Mouse (Mus musculus): Measurements from ENCODE around the gene Slc43a2. TPM values are rescaled to one million over a fixed set of nuclear protein-coding genes. Genes with fewer than 3 reads are reported as not detected.

Slc43a2 gene
- polyA plus RNA-seq, 1 experiment from 2014 or later: 17.3 TPM

DNA sequence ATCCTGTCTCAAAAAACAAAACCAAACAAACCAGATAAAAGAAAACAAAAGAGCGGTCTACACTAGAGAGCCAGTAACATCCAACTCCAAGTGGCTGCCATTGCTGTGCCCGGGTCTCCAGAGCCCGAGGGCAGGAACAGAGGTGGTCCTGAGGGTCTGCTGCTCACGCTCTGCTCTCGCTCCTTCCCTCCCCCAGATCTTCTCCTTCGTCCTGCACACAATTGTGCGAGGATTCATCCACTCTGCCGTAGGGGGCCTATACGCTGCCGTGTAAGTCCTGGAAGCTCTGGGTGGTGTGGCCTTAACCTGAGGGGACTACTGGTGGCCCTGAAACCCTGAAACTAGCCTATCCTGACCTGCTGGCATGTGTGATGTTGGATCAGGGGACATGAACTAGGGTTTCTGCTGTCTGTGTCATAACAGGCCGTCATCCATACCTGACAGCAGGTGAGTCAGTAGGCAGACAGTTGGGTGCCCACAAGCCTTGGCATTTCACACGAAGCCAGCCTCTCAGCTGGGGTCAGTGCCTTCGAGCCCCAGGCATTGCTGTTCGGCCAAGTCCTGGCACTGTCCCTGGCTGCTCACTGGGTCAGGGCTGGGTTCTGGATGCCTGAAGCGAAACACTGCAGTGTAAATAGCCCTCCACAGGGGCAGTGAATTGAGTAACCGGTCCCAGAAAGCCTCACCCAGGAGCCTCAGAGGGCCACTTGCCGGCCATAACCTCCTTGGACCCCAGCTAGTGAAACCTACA lies 39.1 kb downstream of the Slc43a2 start:
- ATAC-seq: no peak
- peaks cover 20% of the 10 kb centered on the region for H3K4me1 ChIP-seq (replicated peaks)
- no peak overlapping the region for H3K4me3 ChIP-seq (replicated peaks)
- WGBS: 88% methylated on average over 17 of the region's 17 CpGs
- no peaks in the 10 kb centered on the region for H3K9me3 ChIP-seq
- no peaks in the 10 kb centered on the region for H3K27me3 ChIP-seq
- H3K36me3 ChIP-seq: peaks cover 52% of the 10 kb centered on the region
- H3K9ac ChIP-seq (replicated peaks): peak overlapping the region; percentile 29; the same call in 1 of the 2 replicates
- no peak overlapping the region for H3K27ac ChIP-seq
- H3K4me2 ChIP-seq (replicated peaks): no peak overlapping the region

DNA sequence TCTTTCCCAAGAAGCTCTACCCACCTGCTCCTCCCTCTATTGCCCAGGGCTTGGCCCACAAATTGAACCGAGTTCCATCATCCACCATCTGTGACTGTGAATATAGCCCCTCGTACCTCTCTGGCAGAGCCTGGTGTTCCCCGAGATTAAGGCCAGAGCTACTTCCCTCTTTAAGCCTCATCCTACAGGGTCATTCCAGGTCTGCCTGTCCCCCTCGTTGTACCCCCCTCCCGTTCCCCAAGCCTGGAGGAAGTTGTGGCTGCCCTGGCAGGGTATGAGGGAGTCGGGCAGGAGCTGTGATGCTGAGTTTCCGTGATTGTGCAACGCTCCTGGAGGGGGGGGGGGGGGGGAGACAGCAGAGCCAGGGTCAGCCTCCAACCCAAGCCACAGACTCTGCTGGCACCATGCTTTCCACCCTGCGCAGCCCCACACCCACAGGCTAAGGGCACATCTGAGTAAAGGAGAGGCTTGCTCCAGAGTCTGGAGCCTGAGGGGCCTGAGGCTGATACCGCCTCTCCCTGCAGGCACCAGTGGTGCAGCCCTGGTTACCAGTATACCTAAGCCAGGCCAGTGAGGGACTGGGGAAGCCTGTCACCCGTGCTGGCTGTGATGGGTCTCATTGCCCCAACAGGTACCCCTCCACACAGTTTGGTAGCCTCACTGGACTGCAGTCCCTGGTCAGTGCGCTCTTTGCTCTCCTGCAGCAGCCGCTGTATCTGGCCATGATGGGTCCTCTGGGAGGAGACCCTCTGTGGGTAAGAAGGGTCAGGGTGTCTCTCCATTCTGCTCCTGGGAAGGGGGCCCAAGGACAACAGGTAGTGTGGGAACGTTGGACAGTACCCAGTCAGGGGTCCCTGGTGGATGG lies 39.9 kb downstream of the Slc43a2 start:
- 80% methylated on average over 12 of the region's 14 CpGs for WGBS
- H3K27ac ChIP-seq: no peak overlapping the region
- H3K4me1 ChIP-seq (replicated peaks): peaks cover 20% of the 10 kb centered on the region
- H3K9ac ChIP-seq (replicated peaks): peak overlapping the region; percentile 29; the same call in 1 of the 2 replicates
- H3K4me3 ChIP-seq (replicated peaks): no peak overlapping the region
- peaks cover 45% of the 10 kb centered on the region for H3K36me3 ChIP-seq
- H3K9me3 ChIP-seq: no peaks in the 10 kb centered on the region
- ATAC-seq: no peak
- H3K27me3 ChIP-seq: no peaks in the 10 kb centered on the region
- H3K4me2 ChIP-seq (replicated peaks): no peak overlapping the region

DNA sequence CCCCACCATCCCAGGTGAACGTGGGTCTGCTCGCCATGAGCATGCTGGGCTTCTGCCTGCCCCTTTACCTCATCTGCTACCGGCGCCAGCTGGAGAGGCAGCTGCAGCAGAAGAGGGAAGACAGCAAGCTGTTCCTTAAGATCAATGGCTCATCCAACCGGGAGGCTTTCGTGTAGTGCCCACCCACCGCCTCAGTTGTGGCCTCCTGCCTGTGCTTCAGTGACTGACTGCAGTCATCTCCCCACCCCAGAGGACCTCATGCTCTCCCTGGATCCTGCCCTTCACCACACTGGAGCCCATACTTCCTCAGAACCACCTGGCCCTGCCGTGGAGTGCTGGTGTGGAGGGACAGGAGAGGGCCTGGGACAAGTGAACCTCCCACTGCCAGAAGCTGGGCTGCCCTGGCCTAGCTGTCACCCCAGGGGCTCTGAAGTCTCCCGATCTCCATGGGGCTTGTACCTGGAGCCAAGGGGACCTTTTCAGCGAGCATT lies 40.9 kb downstream of the Slc43a2 start:
- Histone ChIP-seq H3K4me3 (replicated peaks) (no peak overlapping the region), H3K27ac (peak overlapping the region; percentile 90), H3K9me3 (no peaks in the 10 kb centered on the region), H3K36me3 (peaks cover 35% of the 10 kb centered on the region), H3K4me1 (replicated peaks) (peaks cover 20% of the 10 kb centered on the region), H3K9ac (replicated peaks) (peak overlapping the region; percentile 50), H3K4me2 (replicated peaks) (no peak overlapping the region), H3K27me3 (no peaks in the 10 kb centered on the region)
- 10% methylated on average over 10 of the region's 10 CpGs for WGBS
- peak; percentile 21; the same call in 1 of the 2 replicates for ATAC-seq

DNA sequence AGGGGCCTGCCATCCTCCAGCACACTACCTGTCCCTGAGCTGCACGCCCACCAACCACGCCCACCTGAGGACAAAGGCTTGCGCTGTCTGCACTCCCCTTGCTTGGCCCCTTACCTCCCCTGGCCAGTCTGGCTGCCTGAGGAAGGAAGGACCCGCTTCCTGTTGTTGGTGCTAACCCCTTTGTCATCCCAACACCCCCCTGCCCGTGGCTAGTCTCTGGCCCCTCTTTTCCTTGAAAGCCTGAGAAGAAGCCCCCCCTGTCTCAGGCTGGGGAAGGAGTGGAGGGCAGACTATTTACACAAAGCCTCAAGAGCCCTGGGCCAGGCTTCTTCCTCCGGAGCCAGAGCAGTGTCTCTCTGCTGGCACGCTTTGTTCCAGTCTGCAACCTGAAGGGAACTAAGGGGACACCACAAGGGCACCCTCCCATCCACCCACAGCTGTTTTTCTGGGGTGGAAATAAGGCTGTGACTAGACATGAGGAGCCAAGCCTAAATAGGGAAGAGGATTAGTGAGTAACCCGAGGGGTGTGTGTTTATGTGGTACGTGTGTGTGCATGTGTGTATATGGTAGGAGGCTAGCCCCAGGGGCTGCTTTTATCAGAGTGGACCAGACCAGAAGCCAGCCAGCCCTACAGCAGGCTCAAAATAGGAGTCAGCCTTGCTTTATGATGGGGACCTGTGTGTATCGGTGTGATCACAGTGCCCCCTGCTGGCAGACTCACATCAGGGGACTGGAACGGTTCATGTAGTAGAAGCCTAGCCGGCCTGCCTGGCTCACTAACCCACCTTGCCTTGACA lies 41.6 kb downstream of the Slc43a2 start:
- no peak overlapping the region for H3K4me3 ChIP-seq (replicated peaks)
- no peaks in the 10 kb centered on the region for H3K9me3 ChIP-seq
- peaks cover 30% of the 10 kb centered on the region for H3K36me3 ChIP-seq
- H3K9ac ChIP-seq (replicated peaks): peak overlapping the region; percentile 50
- ATAC-seq: peak; percentile 94
- no peaks in the 10 kb centered on the region for H3K27me3 ChIP-seq
- H3K4me1 ChIP-seq (replicated peaks): peaks cover 20% of the 10 kb centered on the region
- no peak overlapping the region for H3K4me2 ChIP-seq (replicated peaks)
- 9% methylated on average over 12 of the region's 12 CpGs for WGBS
- H3K27ac ChIP-seq: peak overlapping the region; percentile 90

DNA sequence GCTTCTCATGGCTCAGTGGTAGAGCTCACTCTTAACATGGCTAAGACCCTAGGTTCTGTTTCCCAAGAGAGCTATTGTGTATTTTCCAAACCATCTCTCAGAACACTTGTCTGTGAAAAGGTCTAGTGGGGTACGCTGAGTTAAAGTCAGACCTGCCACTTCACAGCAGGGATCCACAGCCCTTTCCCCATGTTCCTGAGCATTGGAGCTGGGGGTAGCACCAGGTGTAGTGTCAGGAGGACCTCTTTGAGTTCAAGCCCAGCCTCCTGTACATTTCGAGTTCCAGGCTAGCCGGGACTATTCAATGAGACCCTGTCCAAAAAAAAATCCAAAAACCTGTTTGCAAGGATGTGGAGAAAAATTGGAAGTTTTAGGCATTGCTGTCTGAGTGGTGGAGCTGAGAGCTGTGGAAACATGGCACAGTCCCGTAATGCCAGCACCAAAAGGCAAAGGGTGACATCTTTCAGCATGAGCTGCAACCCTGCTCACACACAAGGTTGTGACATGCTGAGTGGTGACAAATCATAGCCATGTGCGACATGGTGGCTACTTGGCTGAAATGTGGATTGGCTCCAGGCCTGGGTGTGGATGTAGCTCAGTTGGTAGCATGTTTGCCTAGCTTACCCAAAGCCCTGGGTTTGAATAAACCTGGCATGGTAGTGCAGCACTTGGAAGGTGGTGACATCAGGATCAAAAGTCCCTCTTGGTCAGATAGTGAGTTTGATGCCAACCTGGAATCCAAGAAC lies 43.1 kb downstream of the Slc43a2 start:
- Histone ChIP-seq H3K27ac (no peak overlapping the region), H3K36me3 (peaks cover 15% of the 10 kb centered on the region), H3K4me3 (replicated peaks) (no peak overlapping the region), H3K9ac (replicated peaks) (no peak overlapping the region), H3K27me3 (no peaks in the 10 kb centered on the region), H3K4me2 (replicated peaks) (no peak overlapping the region), H3K9me3 (no peaks in the 10 kb centered on the region), H3K4me1 (replicated peaks) (peaks cover 20% of the 10 kb centered on the region)
- whole genome bisulfite sequencing: 83% methylated on average over 5 of the region's 5 CpGs
- no peak for ATAC-seq

DNA sequence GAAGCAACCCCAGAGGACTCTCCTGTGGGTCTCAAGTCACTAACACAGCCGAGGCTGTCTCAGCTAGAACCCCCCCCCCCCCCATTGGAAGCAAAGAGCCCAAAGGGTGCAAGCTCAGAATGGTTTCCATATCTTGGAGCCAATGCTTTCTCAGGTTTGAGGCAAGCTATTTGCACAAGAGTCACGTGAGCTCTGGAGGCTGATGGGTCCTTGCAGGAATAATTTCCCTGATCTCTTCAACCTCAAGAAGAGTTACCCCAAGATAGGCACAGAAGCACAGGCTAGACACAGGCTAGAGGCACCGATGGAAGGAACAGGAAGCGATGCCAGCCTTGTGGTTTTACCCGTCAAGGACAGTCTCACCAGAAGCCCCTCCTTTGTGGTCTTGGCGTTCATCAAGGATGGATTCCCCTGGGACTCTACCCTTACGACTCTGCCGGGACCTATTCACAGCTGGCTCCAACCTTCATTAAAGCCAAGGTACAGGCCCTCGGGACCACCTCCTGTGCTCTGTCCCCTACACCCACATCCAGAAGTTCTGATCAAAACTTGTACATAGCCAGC lies 44.1 kb downstream of the Slc43a2 start:
- Histone ChIP-seq H3K4me2 (replicated peaks) (no peak overlapping the region), H3K27ac (no peak overlapping the region), H3K9me3 (no peaks in the 10 kb centered on the region), H3K9ac (replicated peaks) (no peak overlapping the region), H3K4me1 (replicated peaks) (peaks cover 20% of the 10 kb centered on the region), H3K36me3 (peaks cover 4% of the 10 kb centered on the region; the same call in 1 of the 2 replicates), H3K27me3 (no peaks in the 10 kb centered on the region), H3K4me3 (replicated peaks) (no peak overlapping the region)
- 75% methylated on average over 9 of the region's 9 CpGs for WGBS
- no peak for ATAC-seq

DNA sequence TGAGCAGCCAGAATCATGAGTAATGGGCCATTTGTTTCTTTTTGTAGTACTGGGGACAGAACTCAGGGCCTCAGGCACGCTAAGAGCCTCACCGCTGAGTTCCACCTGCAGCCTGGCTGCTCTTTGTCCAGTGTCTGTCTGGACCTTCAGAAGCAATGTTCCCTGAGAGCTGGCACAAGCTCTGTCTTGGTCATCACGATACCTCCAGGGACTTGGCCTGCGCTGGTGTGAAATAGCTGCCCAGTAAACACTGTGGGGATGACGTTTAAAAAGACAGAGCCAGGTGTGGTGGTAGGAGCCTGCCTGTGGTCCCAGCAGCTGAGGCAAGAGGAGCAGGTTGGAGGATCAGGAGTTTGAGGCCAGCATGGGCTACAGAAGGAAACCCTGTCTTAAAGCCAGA lies 47.1 kb downstream of the Slc43a2 start:
- Histone ChIP-seq H3K4me2 (replicated peaks) (no peak overlapping the region), H3K36me3 (no peaks in the 10 kb centered on the region), H3K9me3 (no peaks in the 10 kb centered on the region), H3K4me1 (replicated peaks) (no peaks in the 10 kb centered on the region), H3K27ac (no peak overlapping the region), H3K9ac (replicated peaks) (no peak overlapping the region), H3K4me3 (replicated peaks) (no peak overlapping the region), H3K27me3 (no peaks in the 10 kb centered on the region)
- 85% methylated on average over 5 of the region's 5 CpGs for WGBS
- ATAC-seq: no peak

DNA sequence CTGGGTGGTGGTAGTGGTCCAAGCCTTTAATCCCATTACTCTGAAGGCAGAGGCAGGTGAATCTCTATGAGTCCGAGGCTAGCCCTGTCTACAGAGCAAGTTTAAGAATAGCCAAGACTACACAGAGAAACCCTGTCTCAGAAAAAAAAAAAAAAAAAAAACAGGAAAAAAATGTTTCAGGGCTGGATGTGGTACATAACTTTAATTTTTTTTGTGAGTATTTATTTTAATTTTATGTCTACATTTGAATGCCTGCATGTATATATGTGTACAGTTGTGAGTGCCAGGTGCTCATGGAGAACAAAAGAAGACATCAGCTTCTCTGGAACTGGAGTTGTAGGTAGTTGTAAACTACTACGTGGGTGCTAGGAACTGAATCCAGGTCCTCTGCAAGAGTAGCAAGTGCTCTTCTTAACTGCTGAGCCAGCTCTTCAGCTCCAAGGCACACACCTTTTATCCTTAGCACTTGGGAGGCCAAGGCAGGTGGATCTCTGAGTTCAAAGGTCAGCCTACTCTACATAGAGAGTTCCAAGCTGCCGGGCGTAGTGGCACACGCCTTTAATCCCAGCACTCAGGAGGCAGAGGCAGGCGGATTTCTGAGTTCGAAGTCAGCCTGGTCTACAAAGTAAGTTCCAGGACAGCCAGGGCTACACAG lies 50.1 kb downstream of the Slc43a2 start:
- Histone ChIP-seq H3K9ac (replicated peaks) (no peak overlapping the region), H3K9me3 (no peaks in the 10 kb centered on the region), H3K4me3 (replicated peaks) (no peak overlapping the region), H3K36me3 (no peaks in the 10 kb centered on the region), H3K27ac (no peak overlapping the region), H3K4me1 (replicated peaks) (no peaks in the 10 kb centered on the region), H3K4me2 (replicated peaks) (no peak overlapping the region), H3K27me3 (no peaks in the 10 kb centered on the region)
- no peak for ATAC-seq
- 94% methylated on average over 7 of the region's 7 CpGs for WGBS

DNA sequence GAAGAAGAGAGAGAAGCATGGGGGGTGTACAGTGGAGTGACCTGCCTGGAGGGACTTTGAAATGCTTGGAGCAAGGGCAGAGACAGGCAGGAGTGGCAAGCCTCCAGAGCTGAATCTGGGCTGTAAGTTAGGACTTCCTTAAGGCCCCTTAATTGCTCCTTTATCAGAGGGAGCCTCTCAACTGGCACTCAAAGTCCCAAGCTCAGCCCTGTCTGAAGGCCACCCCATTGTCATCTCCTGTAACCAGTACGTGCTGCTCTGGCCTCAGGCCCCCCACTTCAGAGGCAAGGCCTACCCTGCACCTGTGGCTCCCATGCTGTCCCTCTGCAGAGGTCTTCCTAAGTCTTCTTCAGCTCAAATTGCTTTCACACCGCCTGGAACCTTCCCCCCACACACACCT lies 52.0 kb downstream of the Slc43a2 start:
- whole genome bisulfite sequencing: 65% methylated on average over 2 of the region's 2 CpGs
- H3K9me3 ChIP-seq: no peaks in the 10 kb centered on the region
- H3K27me3 ChIP-seq: no peaks in the 10 kb centered on the region
- no peaks in the 10 kb centered on the region for H3K36me3 ChIP-seq
- no peak overlapping the region for H3K27ac ChIP-seq
- peaks cover 9% of the 10 kb centered on the region for H3K4me1 ChIP-seq (replicated peaks)
- H3K4me2 ChIP-seq (replicated peaks): no peak overlapping the region
- H3K9ac ChIP-seq (replicated peaks): no peak overlapping the region
- no peak for ATAC-seq
- H3K4me3 ChIP-seq (replicated peaks): no peak overlapping the region

DNA sequence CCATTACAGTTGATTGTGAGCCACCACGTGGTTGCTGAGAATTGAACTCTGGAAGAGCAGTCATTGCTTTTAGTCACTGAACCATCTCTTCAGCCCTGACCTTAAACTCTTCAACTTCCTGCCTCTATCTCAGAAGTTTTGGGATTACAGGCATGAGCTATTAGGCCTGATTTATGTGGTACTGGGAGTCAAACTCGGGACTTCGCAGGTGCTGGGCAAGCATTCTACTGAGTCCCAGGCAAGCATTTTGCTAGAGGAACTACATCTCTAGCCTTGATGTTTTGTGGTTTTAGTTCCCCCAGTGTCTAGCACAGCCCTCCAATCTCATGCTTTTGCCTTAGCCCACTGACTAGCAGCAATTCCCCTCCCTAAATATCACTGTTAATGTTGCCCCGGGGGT lies 53.6 kb downstream of the Slc43a2 start:
- H3K4me2 ChIP-seq (replicated peaks): no peak overlapping the region

More for the DNA sequence above, 53.6 kb downstream of the Slc43a2 start:
- 86% methylated on average over 4 of the region's 4 CpGs for WGBS
- Histone ChIP-seq H3K4me3 (replicated peaks) (no peak overlapping the region), H3K9ac (replicated peaks) (no peak overlapping the region), H3K27ac (no peak overlapping the region), H3K4me1 (replicated peaks) (peaks cover 24% of the 10 kb centered on the region), H3K9me3 (no peaks in the 10 kb centered on the region), H3K27me3 (no peaks in the 10 kb centered on the region), H3K36me3 (no peaks in the 10 kb centered on the region)
- no peak for ATAC-seq
